Mouse (Mus musculus): Measurements from ENCODE around the gene Zap70. TPM values are rescaled to one million over a fixed set of nuclear protein-coding genes. Genes with fewer than 3 reads are reported as not detected.

The Zap70 gene
- total RNA-seq (2014; fragmentation: Nextera tagmentation) (not detected in 2 replicates), total RNA-seq (2017) (not detected in 2 replicates), polyA plus RNA-seq (2012) (0.08 TPM in 1 of 2 replicates, not detected in the other)

- DNase-seq (ENCODE audit: low spot score) (no peak), ATAC-seq (ENCODE audit: extremely low read depth, insufficient number of reproducible peaks, low FRiP score, poor library complexity, severe bottlenecking) (no peak)
- Histone ChIP-seq H3K9me3 (replicated peaks) (no peaks in the 10 kb centered on the region), H3K27me3 (ENCODE audit: insufficient read depth, low read length) (peaks cover 34% of the 10 kb centered on the region), H3K36me3 (replicated peaks) (no peaks in the 10 kb centered on the region), H3K4me1 (ENCODE audit: insufficient read depth, low read depth, low read length) (no peaks in the 10 kb centered on the region; the same call in 1 of the 2 replicates), H3K4me3 (ENCODE audit: low read depth, low read length) (no peak within 1 kb of the TSS)
- TF ChIP-seq GATA1 (IDR thresholded peaks at IDR 0.05; ENCODE audit: borderline replicate concordance, low read length) = no peak
- TF ChIP-seq GATA2 (IDR thresholded peaks at IDR 0.05; ENCODE audit: borderline replicate concordance, low read depth, low read length) = no peak
- no peak for TF ChIP-seq CTCF (IDR thresholded peaks at IDR 0.05; ENCODE audit: low read depth, low read length)
- TF ChIP-seq POLR2AphosphoS5 (IDR thresholded peaks at IDR 0.05; ENCODE audit: insufficient replicate concordance, low read depth, low read length) = no peak
- no peak for TF ChIP-seq TAL1 (conservative IDR thresholded peaks at IDR 0.05; ENCODE audit: low read depth, low read length)
Observed at GRCm38 (mm10) chr1:36761568-36761967, at the start of gene Zap70. TSS of gene Zap70 (plus strand) at chr1:36761798.

GRCm38 (mm10) chr1:36714311-36714710 is 47.3 kb upstream of the Zap70 start, which contains the start of gene Actr1b:
TSS of gene Actr1b (minus strand) at chr1:36714422.
- Histone ChIP-seq H3K27me3 (ENCODE audit: insufficient read depth, low read length) (peaks cover 39% of the 10 kb centered on the region), H3K4me3 (ENCODE audit: low read depth, low read length) (no peak within 1 kb of the TSS), H3K9me3 (replicated peaks) (peaks cover 12% of the 10 kb centered on the region), H3K36me3 (replicated peaks) (no peaks in the 10 kb centered on the region), H3K4me1 (ENCODE audit: insufficient read depth, low read depth, low read length) (peaks cover 5% of the 10 kb centered on the region; the same call in 1 of the 2 replicates)
- no peak for TF ChIP-seq TAL1 (conservative IDR thresholded peaks at IDR 0.05; ENCODE audit: low read depth, low read length)
- TF ChIP-seq GATA1 (IDR thresholded peaks at IDR 0.05; ENCODE audit: borderline replicate concordance, low read length) = no peak
- TF ChIP-seq POLR2AphosphoS5 (IDR thresholded peaks at IDR 0.05; ENCODE audit: insufficient replicate concordance, low read depth, low read length) = no peak
- no peak for TF ChIP-seq GATA2 (IDR thresholded peaks at IDR 0.05; ENCODE audit: borderline replicate concordance, low read depth, low read length)
- TF ChIP-seq CTCF (IDR thresholded peaks at IDR 0.05; ENCODE audit: low read depth, low read length) = no peak
- DNase-seq (ENCODE audit: low spot score) (no peak), ATAC-seq (ENCODE audit: extremely low read depth, insufficient number of reproducible peaks, low FRiP score, poor library complexity, severe bottlenecking) (no peak)

GRCm38 (mm10) chr1:36718786-36719185 is 42.8 kb upstream of the Zap70 start:
- DNase-seq (ENCODE audit: low spot score) (no peak), ATAC-seq (ENCODE audit: extremely low read depth, insufficient number of reproducible peaks, low FRiP score, poor library complexity, severe bottlenecking) (no peak)
- Histone ChIP-seq H3K4me3 (ENCODE audit: low read depth, low read length) (no peak overlapping the region), H3K4me1 (ENCODE audit: insufficient read depth, low read depth, low read length) (no peaks in the 10 kb centered on the region), H3K36me3 (replicated peaks) (no peaks in the 10 kb centered on the region), H3K9me3 (replicated peaks) (peaks cover 6% of the 10 kb centered on the region), H3K27me3 (ENCODE audit: insufficient read depth, low read length) (peaks cover 53% of the 10 kb centered on the region)
- no peak for TF ChIP-seq CTCF (IDR thresholded peaks at IDR 0.05; ENCODE audit: low read depth, low read length)
- TF ChIP-seq POLR2AphosphoS5 (IDR thresholded peaks at IDR 0.05; ENCODE audit: insufficient replicate concordance, low read depth, low read length) = no peak
- TF ChIP-seq GATA2 (IDR thresholded peaks at IDR 0.05; ENCODE audit: borderline replicate concordance, low read depth, low read length) = no peak
- TF ChIP-seq GATA1 (IDR thresholded peaks at IDR 0.05; ENCODE audit: borderline replicate concordance, low read length) = no peak
- no peak for TF ChIP-seq TAL1 (conservative IDR thresholded peaks at IDR 0.05; ENCODE audit: low read depth, low read length)

- H3K4me1 ChIP-seq (ENCODE audit: insufficient read depth, low read depth, low read length) = no peaks in the 10 kb centered on the region
- ATAC-seq (ENCODE audit: extremely low read depth, insufficient number of reproducible peaks, low FRiP score, poor library complexity, severe bottlenecking) = no peak
- H3K4me3 ChIP-seq (ENCODE audit: low read depth, low read length) = no peak overlapping the region
- no peak for TF ChIP-seq GATA1 (IDR thresholded peaks at IDR 0.05; ENCODE audit: borderline replicate concordance, low read length)
- no peak for TF ChIP-seq CTCF (IDR thresholded peaks at IDR 0.05; ENCODE audit: low read depth, low read length)
- no peak for TF ChIP-seq GATA2 (IDR thresholded peaks at IDR 0.05; ENCODE audit: borderline replicate concordance, low read depth, low read length)
- no peak for TF ChIP-seq POLR2AphosphoS5 (IDR thresholded peaks at IDR 0.05; ENCODE audit: insufficient replicate concordance, low read depth, low read length)
- no peak for TF ChIP-seq TAL1 (conservative IDR thresholded peaks at IDR 0.05; ENCODE audit: low read depth, low read length)
- H3K36me3 ChIP-seq (replicated peaks) = no peaks in the 10 kb centered on the region
- H3K9me3 ChIP-seq (replicated peaks) = no peaks in the 10 kb centered on the region; the same call in 1 of the 2 replicates
- peaks cover 21% of the 10 kb centered on the region for H3K27me3 ChIP-seq (ENCODE audit: insufficient read depth, low read length)
- no peak for DNase-seq (ENCODE audit: low spot score)
Observed at GRCm38 (mm10) chr1:36723146-36724056, 38.2 kb upstream of the Zap70 start.

- ATAC-seq (ENCODE audit: extremely low read depth, insufficient number of reproducible peaks, low FRiP score, poor library complexity, severe bottlenecking) (no peak), DNase-seq (ENCODE audit: low spot score) (no peak)
- Histone ChIP-seq H3K36me3 (replicated peaks) (no peaks in the 10 kb centered on the region), H3K4me1 (ENCODE audit: insufficient read depth, low read depth, low read length) (no peaks in the 10 kb centered on the region), H3K4me3 (ENCODE audit: low read depth, low read length) (no peak overlapping the region), H3K9me3 (replicated peaks) (no peaks in the 10 kb centered on the region; the same call in 1 of the 2 replicates), H3K27me3 (ENCODE audit: insufficient read depth, low read length) (peaks cover 16% of the 10 kb centered on the region)
- TF ChIP-seq GATA2 (IDR thresholded peaks at IDR 0.05; ENCODE audit: borderline replicate concordance, low read depth, low read length) = no peak
- no peak for TF ChIP-seq POLR2AphosphoS5 (IDR thresholded peaks at IDR 0.05; ENCODE audit: insufficient replicate concordance, low read depth, low read length)
- no peak for TF ChIP-seq CTCF (IDR thresholded peaks at IDR 0.05; ENCODE audit: low read depth, low read length)
- no peak for TF ChIP-seq GATA1 (IDR thresholded peaks at IDR 0.05; ENCODE audit: borderline replicate concordance, low read length)
- TF ChIP-seq TAL1 (conservative IDR thresholded peaks at IDR 0.05; ENCODE audit: low read depth, low read length) = no peak
Observed at GRCm38 (mm10) chr1:36724057-36724431, 37.6 kb upstream of the Zap70 start.

- Histone ChIP-seq H3K4me3 (ENCODE audit: low read depth, low read length) (no peak overlapping the region), H3K36me3 (replicated peaks) (no peaks in the 10 kb centered on the region), H3K27me3 (ENCODE audit: insufficient read depth, low read length) (peaks cover 5% of the 10 kb centered on the region; the same call in 1 of the 2 replicates), H3K4me1 (ENCODE audit: insufficient read depth, low read depth, low read length) (no peaks in the 10 kb centered on the region), H3K9me3 (replicated peaks) (no peaks in the 10 kb centered on the region)
- DNase-seq (ENCODE audit: low spot score) = peak; percentile 43
- TF ChIP-seq GATA2 (IDR thresholded peaks at IDR 0.05; ENCODE audit: borderline replicate concordance, low read depth, low read length) (no peak), CTCF (IDR thresholded peaks at IDR 0.05; ENCODE audit: low read depth, low read length) (peak; percentile 83), POLR2AphosphoS5 (IDR thresholded peaks at IDR 0.05; ENCODE audit: insufficient replicate concordance, low read depth, low read length) (no peak), TAL1 (conservative IDR thresholded peaks at IDR 0.05; ENCODE audit: low read depth, low read length) (no peak), GATA1 (IDR thresholded peaks at IDR 0.05; ENCODE audit: borderline replicate concordance, low read length) (no peak)
- no peak; the same call in 1 of the 2 replicates for ATAC-seq (ENCODE audit: extremely low read depth, insufficient number of reproducible peaks, low FRiP score, poor library complexity, severe bottlenecking)
Observed at GRCm38 (mm10) chr1:36737300-36737699, 24.3 kb upstream of the Zap70 start.
